Mouse (Mus musculus): Measurements from ENCODE around the gene D6Ertd527e. TPM values are rescaled to one million over a fixed set of nuclear protein-coding genes. Genes with fewer than 3 reads are reported as not detected.

The D6Ertd527e gene
- total RNA-seq, 2 experiments from 2014 or later: not detected

GRCm38 (mm10) chr6:87150471-87150870 lies 45.9 kb downstream of the D6Ertd527e start:
- DNase-seq (ENCODE audit: low spot score in 2 of 2): no peak

- DNase-seq (ENCODE audit: low spot score in 2 of 2): no peak
Measured at GRCm38 (mm10) chr6:87151427-87151826, 46.9 kb downstream of the D6Ertd527e start.

DNA sequence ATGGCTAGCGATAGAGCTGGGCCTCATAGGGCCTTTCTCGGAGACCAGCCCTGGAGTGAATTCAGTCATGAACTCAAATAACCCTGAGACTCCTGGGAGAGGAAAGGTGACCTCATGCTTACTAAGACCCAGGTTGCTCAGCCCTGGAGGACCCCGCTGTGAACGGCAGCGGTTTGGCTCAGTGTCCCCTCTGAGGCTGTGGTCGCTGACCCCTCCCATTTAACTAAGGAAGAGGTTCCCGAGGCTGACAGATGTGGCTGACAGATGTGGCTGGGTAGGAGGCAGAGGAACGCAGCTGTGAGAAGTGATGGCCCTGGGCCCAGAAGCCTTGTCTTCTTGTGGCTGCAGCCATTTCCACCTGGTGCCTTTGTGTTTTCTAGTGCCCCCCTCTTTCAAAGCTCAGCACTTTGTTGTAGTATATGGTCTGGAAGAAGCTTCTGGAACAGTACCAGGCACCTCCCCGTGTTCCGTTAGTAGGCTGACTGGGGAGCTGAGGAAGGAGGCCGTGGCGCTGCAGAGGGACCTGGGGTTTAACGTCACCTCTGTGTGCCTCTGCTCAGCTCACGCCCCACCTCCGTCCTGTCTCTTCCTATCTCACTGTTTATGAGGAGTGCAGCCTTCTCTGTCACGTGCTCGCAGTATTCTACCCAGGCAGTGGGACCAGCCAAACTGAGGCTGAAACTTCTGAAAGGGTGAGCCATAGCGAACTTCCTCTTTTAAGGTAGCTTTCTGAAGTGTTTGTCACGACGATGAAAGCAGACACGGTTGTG lies 48.1 kb downstream of the D6Ertd527e start:
- no peak for DNase-seq (ENCODE audit: low spot score in 2 of 2)

DNA sequence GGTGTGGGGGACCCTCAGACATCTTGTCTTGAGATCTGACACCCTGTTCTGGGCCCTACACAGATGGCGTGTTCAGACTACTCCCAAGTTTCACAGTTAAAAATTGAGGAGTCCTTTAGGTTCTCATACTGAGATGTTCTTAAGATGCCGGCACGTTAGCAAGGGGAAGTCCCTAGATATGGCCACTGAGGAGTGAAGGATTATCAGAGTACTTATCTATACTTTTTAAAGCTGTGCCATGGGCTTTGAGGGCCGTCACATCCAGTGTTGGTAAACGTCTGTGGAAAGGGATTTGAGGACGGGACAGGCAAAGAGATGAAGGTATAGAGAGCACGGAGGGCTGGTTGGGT lies 48.7 kb downstream of the D6Ertd527e start:
- no peak for DNase-seq (ENCODE audit: low spot score in 2 of 2)

GRCm38 (mm10) chr6:87153836-87154235 lies 49.3 kb downstream of the D6Ertd527e start:
- DNase-seq (ENCODE audit: low spot score in 2 of 2): no peak

DNA sequence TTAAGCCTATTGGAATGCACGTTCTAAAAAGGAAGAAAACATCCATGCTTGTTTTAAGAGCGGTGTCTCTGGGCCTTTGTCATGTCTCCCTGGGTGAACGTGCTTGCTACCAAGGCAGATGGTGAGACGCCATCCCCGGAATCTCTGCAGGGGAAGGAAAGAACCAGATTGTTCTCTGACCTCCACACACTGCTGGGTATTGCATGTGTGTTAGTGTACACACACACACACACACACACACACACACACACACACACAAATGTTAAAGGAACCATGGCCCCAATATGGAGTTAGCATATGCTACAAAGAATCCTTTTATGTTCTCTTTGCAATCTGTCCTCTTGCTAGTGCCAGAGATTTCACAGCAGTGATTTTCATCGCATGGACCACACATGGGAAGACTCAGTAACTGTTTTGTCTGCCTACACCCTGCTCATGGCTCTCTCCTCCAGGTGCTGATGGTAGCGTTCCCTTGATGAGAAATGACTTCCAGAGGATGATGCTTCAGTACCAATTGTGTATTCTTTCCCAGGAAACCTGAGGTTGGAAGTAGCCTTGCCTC lies 53.6 kb downstream of the D6Ertd527e start:
- peak; percentile 30 to 40 for DNase-seq (ENCODE audit: low spot score in 2 of 2)

- no peak for DNase-seq (ENCODE audit: low spot score in 2 of 2)
Measured at GRCm38 (mm10) chr6:87160196-87160595, 55.6 kb downstream of the D6Ertd527e start.

- DNase-seq (ENCODE audit: low spot score in 2 of 2): no peak
Measured at GRCm38 (mm10) chr6:87161391-87162263, 57.1 kb downstream of the D6Ertd527e start.

Other genes with a start within 250 kb of the D6Ertd527e start
- 10 to 100 TPM; 55.3 to 60.7 TPM for gene Nfu1, start 95.5 kb upstream of the D6Ertd527e start, total RNA-seq (2021)
- 10 to 100 TPM; 52.6 to 58.3 TPM for gene Gfpt1, start 61.9 kb upstream of the D6Ertd527e start, total RNA-seq (2021)
- gene Antxr1, start 231.1 kb downstream of the D6Ertd527e start, total RNA-seq (2021): 10 to 100 TPM; 14.2 to 15.2 TPM
- not detected for gene Gkn1, start 246.2 kb downstream of the D6Ertd527e start, total RNA-seq (2021)

Data from layer of hippocampus, postnatal 14 days (tissue).